Mouse (Mus musculus) CH12.LX (cell line): ENCODE data around the gene Tnxb. TPM values are rescaled to one million over a fixed set of nuclear protein-coding genes. Genes with fewer than 3 reads are reported as not detected.

Experiments
- DNase-seq: peaks from one replicate; pipeline ENCODE4 v3.0.0-alpha.2; 2013; ENCODE audit errors: extremely low read depth
- H3K27ac ChIP-seq: 2 replicates; pipeline ENCODE4 v1.5.1; 2012; ENCODE audit warnings: low read depth, mild to moderate bottlenecking, control low read depth, moderate library complexity; ENCODE audit not compliant: insufficient read depth
- H3K27me3 ChIP-seq: replicated peaks from 2 replicates; pipeline ENCODE3; 2012; ENCODE audit warnings: inconsistent platforms
- H3K36me3 ChIP-seq, 2 experiments: replicated peaks in 1 of 2; 2 replicates each; pipeline versions ENCODE3 to v1.6.1; 2012; ENCODE audit warnings: inconsistent platforms in 1 of 2, low read length in 1 of 2, mild to moderate bottlenecking in 1 of 2, mixed read lengths in 1 of 2, moderate library complexity in 1 of 2; ENCODE audit not compliant: control insufficient read depth in 1 of 2, insufficient read depth in 1 of 2
- H3K4me1 ChIP-seq, 2 experiments: 2 replicates each; pipeline ENCODE4 v1.6.1; 2012; ENCODE audit warnings: inconsistent platforms in 1 of 2, moderate library complexity in 1 of 2; ENCODE audit not compliant: insufficient read depth in 2 of 2, control insufficient read depth in 1 of 2
- H3K4me2 ChIP-seq: 2 replicates; pipeline ENCODE4 v1.6.1; 2012; ENCODE audit warnings: low read depth, mild to moderate bottlenecking, control low read depth; ENCODE audit not compliant: poor library complexity, insufficient read depth, severe bottlenecking
- H3K4me3 ChIP-seq, 3 experiments: fragments of 150-350 bp in 1 of 3; sonication (generic) in 1 of 3; replicated peaks in 1 of 3; 2 replicates each; pipeline versions ENCODE3 to v1.5.1; 2011 to 2012; ENCODE audit warnings: low read depth in 2 of 3, low read length in 2 of 3, mild to moderate bottlenecking in 2 of 3, moderate library complexity in 2 of 3, control low read depth in 1 of 3, improper control_type of control experiment in 1 of 3, inconsistent platforms in 1 of 3, mixed read lengths in 1 of 3; ENCODE audit not compliant: poor library complexity in 1 of 3
- H3K79me2 ChIP-seq: replicated peaks from 2 replicates; pipeline ENCODE4 v1.6.1; 2012; ENCODE audit warnings: mild to moderate bottlenecking, moderate library complexity; ENCODE audit not compliant: control insufficient read depth, poor library complexity, insufficient read depth, severe bottlenecking; ENCODE audit errors: extremely low read depth
- H3K9ac ChIP-seq: 2 replicates; pipeline ENCODE4 v1.6.1; 2012; ENCODE audit warnings: low read depth, mild to moderate bottlenecking, control low read depth, moderate library complexity; ENCODE audit not compliant: insufficient read depth
- H3K9me3 ChIP-seq: replicated peaks from 2 replicates; pipeline ENCODE3; 2012; ENCODE audit warnings: low read length, inconsistent platforms, mixed read lengths
- BHLHE40 ChIP-seq: IDR thresholded peaks from 2 replicates; pipeline ENCODE4 v1.6.1; 2011; ENCODE audit warnings: mild to moderate bottlenecking, low read depth, low read length, improper control_type of control experiment
- CHD2 ChIP-seq: IDR thresholded peaks from 2 replicates; pipeline ENCODE4 v1.6.1; 2011; ENCODE audit warnings: low read length, improper control_type of control experiment
- E2F4 ChIP-seq: IDR thresholded peaks from 2 replicates; pipeline ENCODE4 v1.6.1; 2011; ENCODE audit warnings: low read depth, low read length, improper control_type of control experiment; ENCODE audit not compliant: insufficient replicate concordance
- EP300 ChIP-seq: IDR thresholded peaks from 2 replicates; pipeline ENCODE4 v1.6.1; 2011; ENCODE audit warnings: low read length, improper control_type of control experiment
- GABPA ChIP-seq: IDR thresholded peaks from 2 replicates; pipeline ENCODE4 v1.6.1; 2012; ENCODE audit warnings: low read depth, low read length, improper control_type of control experiment, inconsistent platforms; ENCODE audit not compliant: insufficient replicate concordance
- IRF4 ChIP-seq: IDR thresholded peaks from 2 replicates; pipeline ENCODE4 v1.6.1; 2014; ENCODE audit warnings: low read depth, mild to moderate bottlenecking, inconsistent platforms, low read length, improper control_type of control experiment
- JUND ChIP-seq: conservative IDR thresholded peaks from 2 replicates; pipeline ENCODE4 v1.6.1; 2011; ENCODE audit warnings: low read depth, low read length, improper control_type of control experiment
- MAFK ChIP-seq: IDR thresholded peaks from 2 replicates; pipeline ENCODE4 v1.6.1; 2011; ENCODE audit warnings: low read length, improper control_type of control experiment; ENCODE audit not compliant: insufficient replicate concordance
- MAX ChIP-seq: IDR thresholded peaks from 2 replicates; pipeline ENCODE4 v1.6.1; 2011; ENCODE audit warnings: low read length, improper control_type of control experiment
- MAZ ChIP-seq: IDR thresholded peaks from 2 replicates; pipeline ENCODE4 v1.6.1; 2012; ENCODE audit warnings: low read depth, mild to moderate bottlenecking, inconsistent platforms, low read length, improper control_type of control experiment, moderate library complexity
- MEF2A ChIP-seq: IDR thresholded peaks from 2 replicates; pipeline ENCODE4 v1.6.1; 2014; ENCODE audit warnings: low read depth, mild to moderate bottlenecking, inconsistent platforms, low read length, improper control_type of control experiment, borderline replicate concordance
- MXI1 ChIP-seq: IDR thresholded peaks from 2 replicates; pipeline ENCODE4 v1.6.1; 2011; ENCODE audit warnings: mild to moderate bottlenecking, low read depth, low read length, improper control_type of control experiment
- NELFE ChIP-seq: IDR thresholded peaks from 2 replicates; pipeline ENCODE4 v1.6.1; 2011; ENCODE audit warnings: low read depth, low read length, improper control_type of control experiment
- NRF1 ChIP-seq: IDR thresholded peaks from 2 replicates; pipeline ENCODE4 v1.6.1; 2014; ENCODE audit warnings: low read depth, mild to moderate bottlenecking, inconsistent platforms, low read length, improper control_type of control experiment, moderate library complexity
- POLR2AphosphoS2 ChIP-seq: IDR thresholded peaks from 2 replicates; pipeline ENCODE4 v1.6.1; 2011; ENCODE audit warnings: low read depth, low read length, improper control_type of control experiment
- RCOR1 ChIP-seq: conservative IDR thresholded peaks from 2 replicates; pipeline ENCODE4 v1.6.1; 2012; ENCODE audit warnings: low read depth, mild to moderate bottlenecking, inconsistent platforms, low read length, improper control_type of control experiment
- SIN3A ChIP-seq: IDR thresholded peaks from 2 replicates; pipeline ENCODE4 v1.6.1; 2012; ENCODE audit warnings: low read length, improper control_type of control experiment, inconsistent platforms
- USF1 ChIP-seq: IDR thresholded peaks from 2 replicates; pipeline ENCODE4 v1.6.1; 2014; ENCODE audit warnings: low read depth, mild to moderate bottlenecking, inconsistent platforms, low read length, improper control_type of control experiment
- USF2 ChIP-seq: conservative IDR thresholded peaks from 2 replicates; pipeline ENCODE4 v1.6.1; 2011; ENCODE audit warnings: low read depth, low read length, improper control_type of control experiment
- ZC3H11A ChIP-seq: IDR thresholded peaks from 2 replicates; pipeline ENCODE4 v1.6.1; 2012; ENCODE audit warnings: low read depth, mild to moderate bottlenecking, inconsistent platforms, low read length, improper control_type of control experiment
- ZMIZ1 ChIP-seq: IDR thresholded peaks from 2 replicates; pipeline ENCODE4 v1.6.1; 2012; ENCODE audit warnings: low read depth, mild to moderate bottlenecking, inconsistent platforms, low read length, improper control_type of control experiment
- dilution Hi-C: fragments of 300-500 bp; cut with MboI; formaldehyde crosslinking; loops from 2 replicates; pipeline ENCODE4 v1.14.3; 2020; ENCODE audit warnings: low sequenced_read_pairs; ENCODE audit not compliant: extremely low pct_unique_long_range_greater_than_20kb, extremely low pct_ligation_motif_present
- in situ Hi-C: fragments of 300-500 bp; cut with MboI; formaldehyde crosslinking; loops from 3 replicates; pipeline ENCODE4 v1.14.3; 2019; ENCODE audit warnings: low sequenced_read_pairs, low pct_ligation_motif_present, low pct_unique_long_range_greater_than_20kb, mixed read lengths
- polyA plus RNA-seq: library from polyadenylated mRNA; unstranded; fragments of >175 nt; gene quantifications from 2 replicates; pipeline ENCODE4 v1.2.1, GENCODE M21; 2012; ENCODE audit warnings: low read depth; ENCODE audit not compliant: insufficient read length
- total RNA-seq, 2 experiments: library from RNA; depleted of rRNA; stranded (reverse); fragments of 300-350 nt in 1 of 2; fragments of >200 nt in 1 of 2; gene quantifications; 2 replicates each; pipeline ENCODE4 v1.2.3; 2012 to 2014

The Tnxb gene
- total and polyA plus RNA-seq, 3 experiments: not detected

- in situ Hi-C loops (no loop called here), dilution Hi-C loops (no loop called here)
- H3K9me3 ChIP-seq: peaks cover 8% of the 10 kb centered on the region
- H3K4me1 ChIP-seq: peaks cover 5 to 10% of the 10 kb centered on the region in 2 experiments; a peak in 3 of 4 replicates
- DNase-seq: no peak
- H3K4me3 ChIP-seq: no peak overlapping the region
- peaks cover 88% of the 10 kb centered on the region for H3K27me3 ChIP-seq
- H3K79me2 ChIP-seq: no peaks in the 10 kb centered on the region
- H3K9ac ChIP-seq: no peak overlapping the region
- H3K27ac ChIP-seq: no peak overlapping the region
- no peak for TF ChIP-seq ZC3H11A
- no peak overlapping the region for H3K4me2 ChIP-seq
- no peaks in the 10 kb centered on the region for H3K36me3 ChIP-seq
Observed at GRCm38 (mm10) chr17:34676671-34677070, 6.3 kb downstream of the Tnxb start.

- H3K9ac ChIP-seq: no peak overlapping the region
- peaks cover 10 to 19% of the 10 kb centered on the region in 2 experiments; a peak in 3 of 4 replicates for H3K4me1 ChIP-seq
- peaks cover 95% of the 10 kb centered on the region for H3K27me3 ChIP-seq
- dilution Hi-C loops: no loop called here
- no peak overlapping the region for H3K4me2 ChIP-seq
- no peak for TF ChIP-seq EP300
- TF ChIP-seq E2F4: no peak
- no peak for TF ChIP-seq RCOR1
- no peak for TF ChIP-seq MAX
- TF ChIP-seq NELFE: no peak
- TF ChIP-seq MAFK: no peak
- no peak for TF ChIP-seq POLR2AphosphoS2
- TF ChIP-seq ZC3H11A: no peak
- no peak for TF ChIP-seq MXI1
- TF ChIP-seq USF2: no peak
- TF ChIP-seq, all 38 proteins: peak for 0
- Histone ChIP-seq H3K27ac (no peak overlapping the region), H3K79me2 (no peaks in the 10 kb centered on the region), H3K4me3 (no peak overlapping the region), H3K9me3 (no peaks in the 10 kb centered on the region), H3K36me3 (no peaks in the 10 kb centered on the region)
- in situ Hi-C loops: no loop called here
- DNase-seq: no peak
Observed at GRCm38 (mm10) chr17:34680191-34680590, 9.9 kb downstream of the Tnxb start.

- Histone ChIP-seq H3K36me3 (no peaks in the 10 kb centered on the region), H3K9me3 (no peaks in the 10 kb centered on the region), H3K4me2 (no peak overlapping the region), H3K4me3 (no peak overlapping the region), H3K79me2 (no peaks in the 10 kb centered on the region), H3K27ac (no peak overlapping the region), H3K27me3 (peaks cover 95% of the 10 kb centered on the region), H3K4me1 (peaks cover 10 to 19% of the 10 kb centered on the region in 2 experiments; a peak in 3 of 4 replicates), H3K9ac (no peak overlapping the region)
- in situ Hi-C loops: no loop called here
- TF ChIP-seq E2F4 (no peak), GABPA (no peak), SIN3A (no peak), MAZ (no peak), BHLHE40 (no peak), MEF2A (no peak), USF1 (no peak), CHD2 (no peak), JUND (no peak), NRF1 (no peak), ZMIZ1 (no peak), MXI1 (no peak), IRF4 (no peak)
- dilution Hi-C loops: no loop called here
- DNase-seq: no peak
Observed at GRCm38 (mm10) chr17:34680621-34681020, 10.3 kb downstream of the Tnxb start.
